Mouse (Mus musculus) left cerebral cortex, postnatal 36 days (tissue): ENCODE results near the gene Ppp1r16b. TPM values are rescaled to one million over a fixed set of nuclear protein-coding genes. Genes with fewer than 3 reads are reported as not detected.

Source experiments
- DNase-seq, 2 experiments: peaks; one replicate each; pipeline ENCODE4 v3.0.0; 2021 to 2022; ENCODE audit warnings: low spot score in 2 of 2, mixed read lengths in 1 of 2
- intact Hi-C: fragments of 180-260 bp; cut with DNase I; formaldehyde crosslinking; loops from one replicate; pipeline ENCODE4 v1.15.1; 2025
- microRNA-seq: library from miRNA; unstranded; fragments of <30 nt; microRNA quantifications from one replicate; pipeline ENCODE4 v1.2.0, GENCODE M21; 2022
- total RNA-seq, 2 experiments: library from RNA; stranded (reverse); gene quantifications; 2 replicates each; pipeline ENCODE4 v1.2.3; 2021

Gene Ppp1r16b
- total RNA-seq, 2 experiments from 2014 or later, result 125 to 129 TPM

DNA sequence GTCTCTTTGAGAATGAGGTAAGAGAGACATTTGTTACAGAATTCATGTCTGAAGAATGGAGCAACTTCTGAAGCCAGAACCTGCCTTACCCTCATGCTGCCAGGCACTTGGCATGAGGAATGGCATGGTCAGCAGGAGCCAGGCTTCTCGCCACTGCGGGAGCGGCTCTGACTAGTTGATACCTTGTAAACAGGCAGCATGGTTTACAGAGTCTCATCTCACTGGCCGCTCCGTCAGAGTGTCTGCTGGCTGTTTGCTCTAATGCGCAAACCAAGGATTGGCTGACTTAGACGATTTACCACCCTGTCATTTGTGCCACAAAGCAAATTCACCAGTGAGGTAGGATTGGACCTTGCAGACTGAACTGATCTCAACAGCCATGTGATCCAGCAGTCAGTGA, 115.9 kb downstream of the Ppp1r16b start:
- DNase-seq, result no peak
- intact Hi-C loops, result no loop called here

DNA sequence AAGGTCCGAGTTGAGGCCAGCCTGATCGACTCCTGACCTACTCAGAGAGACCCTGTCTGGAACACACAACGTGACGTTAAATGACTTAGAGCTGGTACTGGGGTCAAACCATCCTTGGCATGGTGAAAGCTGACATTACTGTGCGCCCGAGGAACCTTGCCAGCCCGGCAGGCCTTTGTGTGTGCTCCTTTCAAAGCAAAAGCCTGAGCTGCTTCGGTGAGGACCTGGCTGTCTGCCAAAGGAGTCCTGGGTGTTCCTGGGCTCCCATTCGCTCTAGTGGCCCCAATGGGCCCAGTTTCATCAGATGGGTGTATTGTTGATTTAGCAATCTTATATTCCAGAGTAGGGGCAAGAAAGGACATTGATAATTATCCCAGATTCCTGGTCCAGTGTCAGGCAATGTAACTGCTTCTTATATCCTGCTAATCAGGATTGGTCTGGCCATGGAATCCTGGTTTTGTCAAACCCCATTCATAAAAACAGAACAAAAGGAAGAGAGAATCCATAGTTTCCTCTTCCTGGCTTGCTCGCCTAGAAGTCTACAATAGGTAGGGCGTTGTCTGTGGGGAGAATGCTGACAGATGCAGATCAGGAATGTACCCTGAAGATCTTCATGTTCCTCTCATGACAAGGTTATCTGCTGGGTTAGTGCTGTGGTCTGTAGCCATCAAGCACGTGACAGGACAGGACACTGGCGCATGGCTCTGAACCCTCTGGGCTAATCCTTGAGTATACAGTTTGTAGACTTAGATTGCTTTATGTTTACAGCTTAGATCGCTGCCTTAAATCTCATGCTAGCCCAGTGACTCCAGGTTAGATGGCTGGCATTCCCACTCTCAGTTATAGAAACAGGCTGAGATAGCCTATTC, 122.0 kb downstream of the Ppp1r16b start:
- intact Hi-C loops, result no loop called here
- DNase-seq, result no peak

DNA sequence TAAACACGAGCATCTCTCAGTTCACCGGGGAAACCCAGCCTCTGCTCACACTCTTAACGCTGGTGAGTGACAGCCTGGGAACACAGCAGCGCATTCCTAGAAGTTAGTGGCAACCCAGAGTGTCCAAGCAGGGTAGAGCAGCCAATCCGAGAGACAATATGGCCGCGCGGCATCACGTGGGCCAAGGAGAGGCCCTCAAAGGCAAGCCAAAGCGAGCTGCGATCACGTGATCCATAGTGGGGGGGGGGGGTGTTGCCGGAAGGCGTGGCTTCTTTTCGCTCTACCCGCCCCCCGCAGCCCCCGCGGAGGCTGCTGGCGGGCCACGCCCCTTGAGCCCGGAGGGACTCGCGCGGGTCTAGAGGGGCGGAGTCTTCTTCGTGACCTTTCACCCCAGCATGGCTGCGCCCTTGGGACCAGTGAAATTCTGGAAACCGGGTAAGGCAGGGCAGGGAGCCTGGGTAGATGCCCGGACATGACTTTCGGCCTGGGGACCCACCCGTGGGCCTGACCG, 129.4 kb downstream of the Ppp1r16b start, which contains the start of gene Dhx35:
Dhx35 (plus strand) TSS at position 314 of the 511 bp plus-strand sequence.
- intact Hi-C loops, result no loop called here
- peak; percentile 93 to 94 for DNase-seq

DNA sequence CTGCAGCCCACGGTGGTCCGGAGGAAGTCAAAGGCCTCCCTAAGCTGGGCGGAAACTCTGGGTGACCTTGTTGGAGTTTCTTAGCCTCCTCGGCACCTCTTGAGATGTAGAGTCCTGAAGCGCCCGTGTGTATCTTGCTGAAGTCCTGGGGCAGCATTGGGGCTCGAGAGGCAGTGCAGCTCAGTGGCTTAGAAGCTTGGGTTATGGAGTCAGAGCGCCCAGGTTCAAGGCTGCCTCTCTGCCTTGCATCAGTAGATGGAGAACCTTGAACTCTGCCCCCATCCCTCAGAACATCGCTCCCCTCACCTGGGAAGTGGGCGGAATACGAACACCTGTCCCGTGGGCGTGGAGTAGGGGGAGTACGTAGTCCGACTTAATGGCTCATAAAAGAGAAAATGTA, 129.8 kb downstream of the Ppp1r16b start:
- DNase-seq, result no peak
- intact Hi-C loops, result no loop called here

DNA sequence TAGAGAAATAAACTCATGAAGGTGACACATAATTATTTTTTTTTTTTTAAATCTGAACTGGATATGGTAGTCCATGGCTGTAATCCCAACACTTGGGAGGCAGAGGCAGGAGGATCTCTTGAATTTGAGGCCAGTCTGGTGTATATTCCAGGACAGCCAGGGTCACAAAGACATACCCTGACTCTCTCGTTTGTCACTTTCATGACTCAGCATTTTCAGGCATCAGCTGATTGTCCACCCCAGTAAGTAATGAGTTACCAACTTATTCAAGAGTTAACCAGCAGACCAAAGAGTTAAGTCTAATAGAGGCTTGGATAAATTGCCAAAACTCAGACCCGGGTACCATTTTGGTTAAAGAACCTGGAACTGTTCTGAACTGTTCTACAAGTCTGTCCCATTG, 130.7 kb downstream of the Ppp1r16b start:
- DNase-seq, result no peak
- intact Hi-C loops, result no loop called here

DNA sequence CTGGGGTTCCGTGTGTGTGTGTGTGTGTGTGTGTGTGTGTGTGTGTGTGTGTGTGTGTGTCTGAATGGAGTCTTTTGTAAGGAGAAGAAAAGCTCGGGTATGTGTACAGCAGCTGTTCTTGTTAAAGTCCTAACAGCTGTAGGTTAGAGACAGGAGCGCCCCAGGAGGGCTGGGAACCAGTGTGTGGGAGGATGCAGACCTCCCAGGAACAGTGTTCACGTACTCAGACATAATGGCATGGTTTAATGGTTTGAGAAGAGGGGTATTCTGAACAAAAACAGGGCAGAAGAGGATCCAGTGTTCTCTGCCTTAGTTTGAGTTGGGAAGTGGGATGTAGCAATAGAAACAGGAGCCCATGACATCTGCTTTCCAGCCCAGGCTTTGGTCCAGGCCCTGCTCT, 134.1 kb downstream of the Ppp1r16b start:
- intact Hi-C loops, result no loop called here
- no peak for DNase-seq

DNA sequence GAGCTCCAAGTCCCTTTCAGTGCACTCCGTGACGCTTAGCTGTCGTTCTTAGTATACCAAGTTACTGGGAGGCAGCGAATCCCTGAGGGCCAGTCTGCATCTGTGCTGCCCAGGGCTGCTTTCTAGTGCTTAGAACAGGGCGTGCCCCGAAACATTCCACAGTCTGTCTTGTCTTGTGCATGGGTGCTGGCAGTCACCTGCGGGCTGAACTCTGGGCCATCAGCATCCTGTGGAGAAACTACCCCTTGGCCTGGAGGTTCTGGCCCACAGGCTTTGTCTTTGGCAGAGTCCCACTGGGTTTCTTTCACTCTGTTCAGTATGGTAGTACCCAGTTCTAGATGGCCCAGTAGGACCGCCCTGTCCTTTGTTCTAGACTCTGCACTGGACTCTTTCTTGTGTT, 135.6 kb downstream of the Ppp1r16b start:
- intact Hi-C loops, result no loop called here
- DNase-seq, result no peak

DNA sequence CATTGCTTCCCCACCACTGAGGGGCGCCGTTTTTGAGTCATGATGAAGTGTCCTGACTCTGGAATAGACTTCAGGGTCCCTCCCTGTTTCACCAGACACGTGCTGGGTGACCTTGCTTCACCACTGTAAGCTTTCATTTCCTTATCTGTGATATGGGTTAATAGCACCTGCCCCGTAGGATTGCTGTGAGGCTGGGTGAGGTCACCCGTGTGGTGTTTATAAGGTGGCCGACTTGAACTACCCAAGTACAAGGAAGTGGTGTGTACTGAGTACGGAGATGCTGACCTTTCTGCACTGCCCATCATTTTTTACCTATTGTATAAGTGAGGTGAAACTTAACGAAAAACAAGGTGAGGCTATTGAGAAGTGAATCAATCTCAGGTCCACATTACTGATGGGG, 138.4 kb downstream of the Ppp1r16b start:
- intact Hi-C loops, result no loop called here
- DNase-seq, result no peak

DNA sequence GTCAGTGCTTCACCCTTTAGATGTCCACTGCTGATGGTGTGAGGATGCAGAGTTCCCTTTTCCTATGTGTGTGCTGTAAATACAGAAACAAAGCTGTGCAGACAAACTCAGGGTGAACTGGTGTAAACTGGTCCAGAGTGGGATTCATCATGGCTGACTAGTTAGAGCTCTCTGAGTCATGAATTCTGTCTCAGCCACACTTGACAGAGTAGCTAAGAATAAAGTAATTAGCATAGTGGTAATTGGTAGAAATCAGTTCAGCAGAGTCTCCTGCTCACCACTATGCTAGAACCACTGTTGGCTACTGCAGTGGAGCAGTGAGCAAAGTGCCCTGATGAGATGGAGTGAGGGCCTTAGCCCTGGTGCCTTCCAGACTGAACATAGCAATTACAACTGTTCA, 150.5 kb downstream of the Ppp1r16b start:
- intact Hi-C loops, result no loop called here

More for the DNA sequence above, 150.5 kb downstream of the Ppp1r16b start:
- DNase-seq, result no peak

Small RNA genes within 50 kb of the gene (microRNA-seq; reads per million reads assigned to microRNA genes)
- not detected for gene Gm26141
- gene Mir3474, result 3.6 reads per million, percentile 9 among the genes with 10 or more reads in this experiment

Other genes with a start within 250 kb of the Ppp1r16b start
- not detected for gene Adig, start 162.8 kb upstream of the Ppp1r16b start, total RNA-seq
- not detected for gene Arhgap40, start 152.6 kb upstream of the Ppp1r16b start, total RNA-seq
- 10 to 100 TPM; 95.4 to 97.9 TPM for gene Slc32a1, start 54.6 kb upstream of the Ppp1r16b start, total RNA-seq
- gene Actr5, start 40.5 kb upstream of the Ppp1r16b start, total RNA-seq, result 10 to 100 TPM; 12.1 to 13.1 TPM
- gene Fam83d, start 102.7 kb downstream of the Ppp1r16b start, total RNA-seq, result 1 to 10 TPM; 1.6 to 2.2 TPM
- 10 to 100 TPM; 15.7 to 17.4 TPM for gene Dhx35, start 129.4 kb downstream of the Ppp1r16b start, total RNA-seq